In the genomic region with DNA sequence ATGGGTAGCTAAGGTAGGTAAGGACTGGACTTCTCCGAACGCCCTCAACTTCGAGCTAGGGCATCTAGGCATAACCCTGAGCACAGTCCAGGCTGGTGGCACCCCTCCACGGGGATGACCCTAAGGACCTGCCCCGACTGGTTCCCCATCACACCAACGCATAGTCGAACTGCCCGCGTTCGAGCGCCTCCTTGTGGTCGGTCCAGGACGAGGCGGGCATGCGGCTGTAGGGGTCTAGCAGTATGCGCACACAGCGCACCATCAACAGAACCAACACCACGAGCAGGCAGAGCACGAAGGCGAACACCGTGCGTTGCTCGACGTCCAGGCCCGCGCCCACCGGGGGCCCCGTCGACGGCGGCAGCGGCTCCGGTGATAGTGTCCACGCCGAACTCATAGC, we compare ENCODE assay signal across 8 mouse cellular contexts. TPM values are rescaled to one million over a fixed set of nuclear protein-coding genes. Genes with fewer than 3 reads are reported as not detected.
DNase-seq lines count a peak whose midpoint lies in the region; ATAC-seq and TF ChIP-seq lines count a peak whose summit lies in the region.

No protein-coding gene starts in this region.

- H3K4me3 ChIP-seq in cortical plate, adult 2 months (ENCODE audit: insufficient read depth, low read length): peak overlapping the region; percentile 89
- peak overlapping the region; percentile 73 for H3K4me3 ChIP-seq in intestine, embryonic 15.5 days (replicated peaks)
- peak overlapping the region; percentile 82 for H3K4me3 ChIP-seq in limb, embryonic 12.5 days (replicated peaks)
- peak overlapping the region; percentile 95 for H3K4me3 ChIP-seq in midbrain, embryonic 13.5 days (replicated peaks)
- H3K4me3 ChIP-seq in small intestine, adult 2 months (ENCODE audit: low read depth, low read length): peak overlapping the region; percentile 61

- H3K36me3 ChIP-seq in intestine, embryonic 15.5 days: peaks cover 42% of the 10 kb centered on the region
- peaks cover 73% of the 10 kb centered on the region for H3K36me3 ChIP-seq in limb, embryonic 12.5 days
- H3K36me3 ChIP-seq in midbrain, embryonic 13.5 days: peaks cover 66% of the 10 kb centered on the region
- H3K36me3 ChIP-seq in small intestine, adult 2 months (ENCODE audit: control insufficient read depth, insufficient read depth, low read length): peaks cover 26% of the 10 kb centered on the region

- 1% methylated on average over 35 of the region's 35 CpGs for WGBS in intestine, embryonic 15.5 days
- WGBS in limb, embryonic 12.5 days: 3% methylated on average over 35 of the region's 35 CpGs
- 3% methylated on average over 35 of the region's 35 CpGs for WGBS in midbrain, embryonic 13.5 days
- 4% methylated on average over 35 of the region's 35 CpGs for WGBS in small intestine, adult 2 months

- peak overlapping the region; percentile 65 for H3K9ac ChIP-seq in intestine, embryonic 15.5 days
- H3K9ac ChIP-seq in limb, embryonic 12.5 days (replicated peaks): peak overlapping the region; percentile 83
- H3K9ac ChIP-seq in midbrain, embryonic 13.5 days (replicated peaks): peak overlapping the region; percentile 95

- no peaks in the 10 kb centered on the region for H3K9me3 ChIP-seq in intestine, embryonic 15.5 days
- H3K9me3 ChIP-seq in limb, embryonic 12.5 days: no peaks in the 10 kb centered on the region
- no peaks in the 10 kb centered on the region for H3K9me3 ChIP-seq in midbrain, embryonic 13.5 days

- H3K27ac ChIP-seq in cortical plate, adult 2 months (ENCODE audit: insufficient read depth, low read length): peak overlapping the region; percentile 89
- H3K27ac ChIP-seq in intestine, embryonic 15.5 days: peak overlapping the region; percentile 73
- H3K27ac ChIP-seq in limb, embryonic 12.5 days: peak overlapping the region; percentile 89
- H3K27ac ChIP-seq in midbrain, embryonic 13.5 days: peak overlapping the region; percentile 98
- H3K27ac ChIP-seq in small intestine, adult 2 months (ENCODE audit: insufficient read depth, low read depth, low read length): no peak overlapping the region

- peak; percentile 67 for TF ChIP-seq CTCF in cortical plate, adult 2 months (IDR thresholded peaks at IDR 0.05; ENCODE audit: extremely low read depth, insufficient read depth, low read length)
- peak; percentile 66; the same call in 1 of the 2 replicates for TF ChIP-seq CTCF in small intestine, adult 2 months (IDR thresholded peaks at IDR 0.05; ENCODE audit: extremely low read depth, insufficient read length, insufficient replicate concordance, low read depth, low read length)

- H3K27me3 ChIP-seq in intestine, embryonic 15.5 days (replicated peaks): no peaks in the 10 kb centered on the region
- no peaks in the 10 kb centered on the region for H3K27me3 ChIP-seq in limb, embryonic 12.5 days
- no peaks in the 10 kb centered on the region for H3K27me3 ChIP-seq in midbrain, embryonic 13.5 days
- no peaks in the 10 kb centered on the region for H3K27me3 ChIP-seq in small intestine, adult 2 months (ENCODE audit: control insufficient read depth, insufficient read depth, low read length)

- peaks cover 8% of the 10 kb centered on the region for H3K4me1 ChIP-seq in cortical plate, adult 2 months (ENCODE audit: control insufficient read depth, insufficient read depth, low read length)
- peaks cover 30% of the 10 kb centered on the region for H3K4me1 ChIP-seq in intestine, embryonic 15.5 days (replicated peaks)
- peaks cover 36% of the 10 kb centered on the region for H3K4me1 ChIP-seq in limb, embryonic 12.5 days (replicated peaks)
- H3K4me1 ChIP-seq in midbrain, embryonic 13.5 days (replicated peaks): peaks cover 46% of the 10 kb centered on the region
- peaks cover 21% of the 10 kb centered on the region for H3K4me1 ChIP-seq in small intestine, adult 2 months (ENCODE audit: control insufficient read depth, insufficient read depth, insufficient read length, low read length)

- ATAC-seq in intestine, embryonic 15.5 days: peak; percentile 49
- peak; percentile 27 for ATAC-seq in limb, embryonic 12.5 days (ENCODE audit: insufficient number of reproducible peaks, insufficient read depth, low FRiP score, low TSS enrichment, low read depth)
- ATAC-seq in midbrain, embryonic 13.5 days: peak; percentile 70

- peak overlapping the region; percentile 87 for H3K4me2 ChIP-seq in intestine, embryonic 15.5 days (replicated peaks)
- peak overlapping the region; percentile 71 for H3K4me2 ChIP-seq in limb, embryonic 12.5 days
- H3K4me2 ChIP-seq in midbrain, embryonic 13.5 days (replicated peaks): peak overlapping the region; percentile 77

- no peak; the same call in 1 of the 2 replicates for TF ChIP-seq POLR2A in cortical plate, adult 2 months (IDR thresholded peaks at IDR 0.05; ENCODE audit: extremely low read depth, insufficient read depth, low read length)
- no peak for TF ChIP-seq POLR2A in small intestine, adult 2 months (IDR thresholded peaks at IDR 0.05; ENCODE audit: low read depth, low read length)

- peak; percentile 95 for DNase-seq in heart, adult 11 months
- no peak for DNase-seq in heart, adult 8-10 months (ENCODE audit: low spot score)
- peak; percentile 81 for DNase-seq in gastrocnemius, postnatal 10 days

RNA-seq across cellular contexts. Expression of gene Ctxn1, which starts 0.8 kb away (rescaled TPM):
- under 1 TPM; 0.37 to 0.87 (median 0.79) TPM for total RNA-seq in heart, adult 8-10 months (2022)
- 1,021 and 1,048 TPM in 2 replicates for polyA plus RNA-seq in cortical plate, adult 2 months (2012; rRNA removed)
- 1 to 10 TPM; 3.8 to 4.5 TPM for total RNA-seq in gastrocnemius, postnatal 10 days (2021)
- polyA plus RNA-seq in intestine, embryonic 15.5 days (2015; fragmentation: Nextera tagmentation; extraction: Ambion mirVana): 63.1 and 63.9 TPM in 2 replicates
- 111 TPM in 2 replicates for polyA plus RNA-seq in limb, embryonic 12.5 days (2016; fragmentation: Nextera tagmentation; extraction: Ambion mirVana)
- 245 and 257 TPM in 2 replicates for polyA plus RNA-seq in midbrain, embryonic 13.5 days (2015; fragmentation: Nextera tagmentation; extraction: Ambion mirVana)
- polyA plus RNA-seq in small intestine, adult 2 months (2012; rRNA removed): 14.1 and 18.5 TPM in 2 replicates

RNA-seq across cellular contexts. Expression of gene Snapc2, which starts 5.4 kb away (rescaled TPM):
- 10 to 100 TPM; 17.6 to 20.0 (median 19.3) TPM for total RNA-seq in heart, adult 8-10 months (2022)
- polyA plus RNA-seq in cortical plate, adult 2 months (2012; rRNA removed): 48.8 and 48.9 TPM in 2 replicates
- 10 to 100 TPM; 13.0 to 15.4 TPM for total RNA-seq in gastrocnemius, postnatal 10 days (2021)
- 46.0 and 46.2 TPM in 2 replicates for polyA plus RNA-seq in intestine, embryonic 15.5 days (2015; fragmentation: Nextera tagmentation; extraction: Ambion mirVana)
- 61.6 and 70.8 TPM in 2 replicates for polyA plus RNA-seq in limb, embryonic 12.5 days (2016; fragmentation: Nextera tagmentation; extraction: Ambion mirVana)
- polyA plus RNA-seq in midbrain, embryonic 13.5 days (2015; fragmentation: Nextera tagmentation; extraction: Ambion mirVana): 62.7 and 64.1 TPM in 2 replicates
- 15.0 and 22.6 TPM in 2 replicates for polyA plus RNA-seq in small intestine, adult 2 months (2012; rRNA removed)

RNA-seq across cellular contexts. Expression of gene Tgfbr3l, which starts 10.2 kb away (rescaled TPM):
- 1 to 10 TPM; 1.7 to 5.0 (median 2.6) TPM for total RNA-seq in heart, adult 8-10 months (2022)
- polyA plus RNA-seq in cortical plate, adult 2 months (2012; rRNA removed): 26.4 and 27.5 TPM in 2 replicates
- total RNA-seq in gastrocnemius, postnatal 10 days (2021): 1 to 10 TPM; 2.8 to 5.1 TPM
- 2.3 and 3.0 TPM in 2 replicates for polyA plus RNA-seq in intestine, embryonic 15.5 days (2015; fragmentation: Nextera tagmentation; extraction: Ambion mirVana)
- 5.5 and 6.5 TPM in 2 replicates for polyA plus RNA-seq in limb, embryonic 12.5 days (2016; fragmentation: Nextera tagmentation; extraction: Ambion mirVana)
- polyA plus RNA-seq in midbrain, embryonic 13.5 days (2015; fragmentation: Nextera tagmentation; extraction: Ambion mirVana): 8.0 and 8.5 TPM in 2 replicates
- 17.2 and 60.2 TPM in 2 replicates for polyA plus RNA-seq in small intestine, adult 2 months (2012; rRNA removed)

RNA-seq across cellular contexts. Expression of gene Timm44, which starts 17.5 kb away (rescaled TPM):
- 100 to 1,000 TPM in 2 of 4 experiments, 10 to 100 TPM in 2; 94.0 to 109 (median 101) TPM for total RNA-seq in heart, adult 8-10 months (2022)
- 92.9 and 111 TPM in 2 replicates for polyA plus RNA-seq in cortical plate, adult 2 months (2012; rRNA removed)
- 10 to 100 TPM; 72.4 to 74.5 TPM for total RNA-seq in gastrocnemius, postnatal 10 days (2021)
- polyA plus RNA-seq in intestine, embryonic 15.5 days (2015; fragmentation: Nextera tagmentation; extraction: Ambion mirVana): 65.8 and 69.7 TPM in 2 replicates
- 66.7 and 72.8 TPM in 2 replicates for polyA plus RNA-seq in limb, embryonic 12.5 days (2016; fragmentation: Nextera tagmentation; extraction: Ambion mirVana)
- polyA plus RNA-seq in midbrain, embryonic 13.5 days (2015; fragmentation: Nextera tagmentation; extraction: Ambion mirVana): 44.5 and 45.1 TPM in 2 replicates
- polyA plus RNA-seq in small intestine, adult 2 months (2012; rRNA removed): 51.6 and 65.2 TPM in 2 replicates

RNA-seq across cellular contexts. Expression of gene Gm49320, which starts 19.6 kb away (rescaled TPM):
- under 1 TPM in 1 of 4 experiments, not detected in 3; 0.25 TPM for total RNA-seq in heart, adult 8-10 months (2022)
- polyA plus RNA-seq in cortical plate, adult 2 months (2012; rRNA removed): 4.8 and 5.8 TPM in 2 replicates
- total RNA-seq in gastrocnemius, postnatal 10 days (2021): under 1 TPM; 0.14 to 0.31 TPM
- polyA plus RNA-seq in intestine, embryonic 15.5 days (2015; fragmentation: Nextera tagmentation; extraction: Ambion mirVana): 0.34 and 0.87 TPM in 2 replicates
- polyA plus RNA-seq in limb, embryonic 12.5 days (2016; fragmentation: Nextera tagmentation; extraction: Ambion mirVana): 1.0 and 1.1 TPM in 2 replicates
- 0.90 and 1.2 TPM in 2 replicates for polyA plus RNA-seq in midbrain, embryonic 13.5 days (2015; fragmentation: Nextera tagmentation; extraction: Ambion mirVana)
- polyA plus RNA-seq in small intestine, adult 2 months (2012; rRNA removed): 0.93 and 1.1 TPM in 2 replicates
